Mouse (Mus musculus) cerebral cortex, adult 2 months (tissue): ENCODE results near the gene Kdm4a.

Source experiments
- WGBS: fragments of 180-500 bp; shearing (Covaris S2); methylation state at CpG from one replicate; pipeline ENCODE4 v1.1.7; 2018; 5-methylcytosine and 5-hydroxymethylcytosine counted together

Kdm4a gene

GRCm38 (mm10) chr4:118116098-118116497, 63.7 kb downstream of the Kdm4a start:
- WGBS = 92% methylated on average over 11 of the region's 11 CpGs

GRCm38 (mm10) chr4:118115132-118115531, 64.7 kb downstream of the Kdm4a start:
- 95% methylated on average over 7 of the region's 7 CpGs for WGBS

GRCm38 (mm10) chr4:118112601-118113000, 67.2 kb downstream of the Kdm4a start:
- WGBS = 51% methylated on average over 12 of the region's 12 CpGs

- 95% methylated on average over 13 of the region's 13 CpGs for WGBS
Measured at GRCm38 (mm10) chr4:118109649-118110048, 70.2 kb downstream of the Kdm4a start.

GRCm38 (mm10) chr4:118108779-118109178, 71.1 kb downstream of the Kdm4a start:
- 71% methylated on average over 7 of the region's 7 CpGs for WGBS

- WGBS = 85% methylated on average over 3 of the region's 3 CpGs
Measured at GRCm38 (mm10) chr4:118105256-118106053, 74.4 kb downstream of the Kdm4a start.

GRCm38 (mm10) chr4:118103280-118103830, 76.5 kb downstream of the Kdm4a start:
- WGBS = 80% methylated on average over 8 of the region's 8 CpGs

GRCm38 (mm10) chr4:118101497-118101896, 78.3 kb downstream of the Kdm4a start:
- WGBS = 91% methylated on average over 6 of the region's 6 CpGs

- 83% methylated on average over 8 of the region's 8 CpGs for WGBS
Measured at GRCm38 (mm10) chr4:118099637-118100364, 80.0 kb downstream of the Kdm4a start.

- WGBS = 90% methylated on average over 6 of the region's 6 CpGs
Measured at GRCm38 (mm10) chr4:118098571-118098970, 81.3 kb downstream of the Kdm4a start.

- 76% methylated on average over 6 of the region's 6 CpGs for WGBS
Measured at GRCm38 (mm10) chr4:118096069-118096468, 83.8 kb downstream of the Kdm4a start.

- WGBS = 96% methylated on average over 11 of the region's 11 CpGs
Measured at GRCm38 (mm10) chr4:118092784-118093457, 86.9 kb downstream of the Kdm4a start.

- WGBS = 87% methylated on average over 11 of the region's 11 CpGs
Measured at GRCm38 (mm10) chr4:118090449-118090848, 89.4 kb downstream of the Kdm4a start.

- 37% methylated on average over 9 of the region's 9 CpGs for WGBS
Measured at GRCm38 (mm10) chr4:118089939-118090338, 89.9 kb downstream of the Kdm4a start.

GRCm38 (mm10) chr4:118088771-118089170, 91.1 kb downstream of the Kdm4a start:
- WGBS = 83% methylated on average over 2 of the region's 2 CpGs
